Mouse (Mus musculus): ENCODE results near the gene Mapkapk3. TPM values are rescaled to one million over a fixed set of nuclear protein-coding genes. Genes with fewer than 3 reads are reported as not detected.

The Mapkapk3 gene
- total RNA-seq, 2 experiments from 2014 or later: 32.6 to 48.1 TPM

- intact Hi-C loops (cut with DNase I): loop anchor here (10.0 kb wide), 1 partner anchor 613 kb away; the partner anchor contains the start of gene Tex264
- H3K27ac ChIP-seq: peak overlapping the region; percentile 90
- H3K4me3 ChIP-seq: peak overlapping the region; percentile 77
- DNase-seq: no peak
- no peak for TF ChIP-seq CTCF (IDR thresholded peaks at IDR 0.05)
These were observed 8.0 kb upstream of the Mapkapk3 start for GRCm38 (mm10) chr9:107297658-107298057.

- no peak for DNase-seq
- no peak for TF ChIP-seq CTCF (IDR thresholded peaks at IDR 0.05)
- H3K27ac ChIP-seq: peak overlapping the region; percentile 90
- peak overlapping the region; percentile 77 for H3K4me3 ChIP-seq
- intact Hi-C loops (cut with DNase I): loop anchor here (10.0 kb wide), 1 partner anchor 612 kb away; the partner anchor contains the start of gene Tex264
These were observed 7.4 kb upstream of the Mapkapk3 start for GRCm38 (mm10) chr9:107297059-107297458.

GRCm38 (mm10) chr9:107296501-107296965 lies 6.9 kb upstream of the Mapkapk3 start:
- peak; percentile 92 for DNase-seq
- peak overlapping the region; percentile 90 for H3K27ac ChIP-seq
- peak overlapping the region; percentile 77 for H3K4me3 ChIP-seq
- intact Hi-C loops (cut with DNase I): loop anchor here (10.0 kb wide), 1 partner anchor 612 kb away; the partner anchor contains the start of gene Tex264
- no peak for TF ChIP-seq CTCF (IDR thresholded peaks at IDR 0.05)

GRCm38 (mm10) chr9:107296041-107296440 lies 6.4 kb upstream of the Mapkapk3 start:
- DNase-seq: no peak
- TF ChIP-seq CTCF (IDR thresholded peaks at IDR 0.05): no peak
- intact Hi-C loops (cut with DNase I): loop anchor here (10.0 kb wide), 1 partner anchor 611 kb away; the partner anchor contains the start of gene Tex264
- H3K27ac ChIP-seq: peak overlapping the region; percentile 90
- peak overlapping the region; percentile 77 for H3K4me3 ChIP-seq

- no peak for TF ChIP-seq CTCF (IDR thresholded peaks at IDR 0.05)
- H3K27ac ChIP-seq: peak within 1 kb of the TSS; percentile 90
- intact Hi-C loops (cut with DNase I): loop anchor here (10.0 kb wide), 1 partner anchor 611 kb away; the partner anchor contains the start of gene Tex264
- DNase-seq: no peak
- H3K4me3 ChIP-seq: peak within 1 kb of the TSS; percentile 77
These were observed 6.2 kb upstream of the Mapkapk3 start, which contains the start of gene Cish for GRCm38 (mm10) chr9:107296016-107296040. Gene Cish (plus strand): TSS chr9:107296026.

GRCm38 (mm10) chr9:107295616-107296015 lies 5.9 kb upstream of the Mapkapk3 start:
- intact Hi-C loops (cut with DNase I): loop anchor here (10.0 kb wide), 1 partner anchor 611 kb away; the partner anchor contains the start of gene Tex264
- H3K4me3 ChIP-seq: peak overlapping the region; percentile 77
- peak overlapping the region; percentile 90 for H3K27ac ChIP-seq
- TF ChIP-seq CTCF (IDR thresholded peaks at IDR 0.05): no peak
- no peak for DNase-seq

GRCm38 (mm10) chr9:107294249-107294648 lies 4.6 kb upstream of the Mapkapk3 start:
- TF ChIP-seq CTCF (IDR thresholded peaks at IDR 0.05): peak; percentile 86
- Histone ChIP-seq H3K4me3 (no peak overlapping the region), H3K27ac (no peak overlapping the region)
- peak; percentile 85 for DNase-seq
- intact Hi-C loops (cut with DNase I): loop anchor here (1.0 to 10.0 kb wide), 5 partner anchors 42 to 609 kb away; partner anchors contain the start of gene Tex264

GRCm38 (mm10) chr9:107290897-107291296 lies 1.2 kb upstream of the Mapkapk3 start:
- Histone ChIP-seq H3K27ac (peak overlapping the region; percentile 97; the same call in 1 of the 2 replicates), H3K4me3 (no peak overlapping the region)
- intact Hi-C loops (cut with DNase I): loop anchor here (1.0 to 10.0 kb wide), 6 partner anchors 126 to 606 kb away; partner anchors contain the start of genes Manf and Tex264
- DNase-seq: peak; percentile 86
- TF ChIP-seq CTCF (IDR thresholded peaks at IDR 0.05): no peak; the same call in none of the 2 replicates

GRCm38 (mm10) chr9:107288711-107289110 lies 966 bp downstream of the Mapkapk3 start:
- intact Hi-C loops (cut with DNase I): loop anchor here (5.0 to 10.0 kb wide), 2 partner anchors 36 to 464 kb away; partner anchors contain the start of gene Dcaf1
- TF ChIP-seq CTCF (IDR thresholded peaks at IDR 0.05): no peak
- DNase-seq: no peak
- Histone ChIP-seq H3K27ac (peak overlapping the region; percentile 97), H3K4me3 (peak overlapping the region; percentile 79)

- intact Hi-C loops (cut with DNase I): loop anchor here (5.0 to 10.0 kb wide), 2 partner anchors 36 to 463 kb away; partner anchors contain the start of gene Dcaf1
- Histone ChIP-seq H3K27ac (peak overlapping the region; percentile 97), H3K4me3 (peak overlapping the region; percentile 79)
- no peak for DNase-seq
- TF ChIP-seq CTCF (IDR thresholded peaks at IDR 0.05): no peak
These were observed 1.5 kb downstream of the Mapkapk3 start for GRCm38 (mm10) chr9:107288105-107288650.

GRCm38 (mm10) chr9:107287294-107287693 lies 2.4 kb downstream of the Mapkapk3 start:
- intact Hi-C loops (cut with DNase I): loop anchor here (5.0 to 10.0 kb wide), 2 partner anchors 35 to 462 kb away; partner anchors contain the start of gene Dcaf1
- DNase-seq: no peak
- Histone ChIP-seq H3K27ac (no peak overlapping the region), H3K4me3 (no peak overlapping the region)
- TF ChIP-seq CTCF (IDR thresholded peaks at IDR 0.05): no peak

- Histone ChIP-seq H3K4me3 (no peak overlapping the region), H3K27ac (peak overlapping the region; percentile 28; the same call in 1 of the 2 replicates)
- intact Hi-C loops (cut with DNase I): loop anchor here (5.0 to 10.0 kb wide), 2 partner anchors 33 to 460 kb away; partner anchors contain the start of gene Dcaf1
- peak; percentile 33 for DNase-seq
- no peak for TF ChIP-seq CTCF (IDR thresholded peaks at IDR 0.05)
These were observed 4.7 kb downstream of the Mapkapk3 start for GRCm38 (mm10) chr9:107285009-107285408.

GRCm38 (mm10) chr9:107282951-107283350 lies 6.7 kb downstream of the Mapkapk3 start:
- intact Hi-C loops (cut with DNase I): loop anchor here (10.0 kb wide), 1 partner anchor 458 kb away; the partner anchor contains the start of gene Dcaf1
- no peak for DNase-seq
- Histone ChIP-seq H3K27ac (no peak overlapping the region), H3K4me3 (no peak overlapping the region)
- TF ChIP-seq CTCF (IDR thresholded peaks at IDR 0.05): no peak
